ENCODE assay signal across 8 mouse cellular contexts in the genomic region with DNA sequence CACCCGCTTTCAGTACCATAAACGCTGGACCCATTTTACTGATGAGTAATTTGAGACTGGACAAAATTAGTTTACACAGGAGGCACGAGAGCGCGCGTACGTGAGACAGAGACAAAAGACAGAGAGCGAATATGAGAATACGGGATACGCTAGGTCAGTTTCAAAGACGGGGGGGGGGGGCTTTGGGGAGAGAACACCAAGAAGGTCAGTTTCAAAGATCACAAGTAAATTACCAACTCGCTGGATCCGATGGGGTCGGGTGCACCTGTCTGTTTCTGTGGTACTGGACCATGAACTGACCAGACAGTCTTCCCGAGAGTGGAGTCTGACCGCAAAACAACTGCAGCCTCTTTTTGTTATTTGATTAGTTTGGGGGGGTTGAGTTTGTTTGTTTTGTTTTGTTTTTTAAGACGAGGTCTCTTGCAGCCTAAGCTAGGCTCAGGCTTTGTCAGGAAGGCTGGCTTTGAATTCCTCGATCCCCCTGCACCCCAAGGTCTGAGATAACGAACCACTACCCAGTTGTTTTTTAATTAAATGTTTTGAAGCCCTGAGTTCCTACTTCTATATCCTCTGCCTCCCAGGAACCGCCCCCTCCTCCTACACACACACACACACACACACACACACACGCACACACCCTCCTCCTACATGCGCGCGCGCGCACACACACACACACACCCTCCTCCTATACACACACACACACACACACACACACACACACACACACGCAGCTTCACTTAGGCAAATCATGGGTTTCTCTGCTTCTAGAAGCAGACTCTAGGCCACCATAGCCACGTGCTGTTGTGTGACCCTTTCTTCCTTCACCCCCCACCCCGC. TPM values are rescaled to one million over a fixed set of nuclear protein-coding genes. Genes with fewer than 3 reads are reported as not detected.
DNase-seq lines count a peak whose midpoint lies in the region; ATAC-seq and TF ChIP-seq lines count a peak whose summit lies in the region.

No protein-coding gene starts in this region.

- peak overlapping the region; percentile 86 for H3K9ac ChIP-seq in forebrain, embryonic 16.5 days (replicated peaks; ENCODE audit: low read depth, low read length)
- H3K9ac ChIP-seq in liver, adult 2 months (ENCODE audit: low read depth, low read length), result peak overlapping the region; percentile 92
- peak overlapping the region; percentile 97 for H3K9ac ChIP-seq in midbrain, embryonic 16.5 days (ENCODE audit: low read depth, low read length)
- peak overlapping the region; percentile 96 for H3K9ac ChIP-seq in stomach, embryonic 16.5 days (ENCODE audit: low read length)

- intact Hi-C loops in left cerebral cortex, adult 2 months (cut with DNase I), result loop anchor here (1.0 kb wide), 3 partner anchors 60 to 91 kb away; no protein-coding TSS in a partner anchor

- ATAC-seq in forebrain, embryonic 16.5 days, result peak; percentile 35
- ATAC-seq in inflammation-experienced regulatory T-cells, adult 6 months, result peak; percentile 10
- ATAC-seq in midbrain, embryonic 16.5 days, result peak; percentile 51
- ATAC-seq in stomach, embryonic 16.5 days (ENCODE audit: insufficient read depth, low FRiP score), result peak; percentile 65

- peak overlapping the region; percentile 68 for H3K4me3 ChIP-seq in left cerebral cortex, adult 2 months
- H3K4me3 ChIP-seq in forebrain, embryonic 16.5 days (replicated peaks; ENCODE audit: low read length), result peak overlapping the region; percentile 51
- peak overlapping the region; percentile 30 for H3K4me3 ChIP-seq in liver, adult 2 months (ENCODE audit: insufficient read depth, low read depth, low read length)
- H3K4me3 ChIP-seq in midbrain, embryonic 16.5 days (ENCODE audit: low read depth, low read length), result peak overlapping the region; percentile 48
- peak overlapping the region; percentile 58 for H3K4me3 ChIP-seq in stomach, embryonic 16.5 days (replicated peaks; ENCODE audit: low read length)

- peak overlapping the region; percentile 98 for H3K27ac ChIP-seq in left cerebral cortex, adult 2 months
- H3K27ac ChIP-seq in forebrain, embryonic 16.5 days (ENCODE audit: low read length), result peak overlapping the region; percentile 98
- H3K27ac ChIP-seq in liver, adult 2 months (replicated peaks; ENCODE audit: insufficient read depth, low read depth, low read length), result peak overlapping the region; percentile 96
- peak overlapping the region; percentile 97 for H3K27ac ChIP-seq in midbrain, embryonic 16.5 days (ENCODE audit: low read length)
- H3K27ac ChIP-seq in stomach, embryonic 16.5 days (ENCODE audit: low read length), result peak overlapping the region; percentile 100

- H3K36me3 ChIP-seq in forebrain, embryonic 16.5 days (ENCODE audit: control insufficient read depth, insufficient read depth), result no peaks in the 10 kb centered on the region
- H3K36me3 ChIP-seq in liver, adult 2 months (ENCODE audit: control insufficient read depth, insufficient read depth, low read length), result no peaks in the 10 kb centered on the region
- H3K36me3 ChIP-seq in midbrain, embryonic 16.5 days (ENCODE audit: control insufficient read depth, insufficient read depth, low read length), result no peaks in the 10 kb centered on the region
- no peaks in the 10 kb centered on the region for H3K36me3 ChIP-seq in stomach, embryonic 16.5 days (ENCODE audit: control insufficient read depth, insufficient read depth, low read length)

- peak in 1 of 2 experiments; percentile 44 for DNase-seq in left cerebral cortex, adult 2 months (ENCODE audit: extremely low spot score in 1 of 2, low spot score in 2 of 2)
- no peak for DNase-seq in left cerebral cortex, adult 11 months (ENCODE audit: low spot score)
- DNase-seq in cerebellum, adult 18-20 months, result peak; percentile 49 to 57
- no peak for DNase-seq in liver, adult 2 months (ENCODE audit: extremely low read depth, low read depth, low spot score)

- no peaks in the 10 kb centered on the region for H3K79me2 ChIP-seq in liver, adult 2 months (ENCODE audit: control insufficient read depth, insufficient read depth, low read length)

- peaks cover 38% of the 10 kb centered on the region for H3K4me1 ChIP-seq in forebrain, embryonic 16.5 days (replicated peaks; ENCODE audit: control insufficient read depth, insufficient read depth, low read length)
- peaks cover 8% of the 10 kb centered on the region; the same call in 1 of the 2 replicates for H3K4me1 ChIP-seq in liver, adult 2 months (ENCODE audit: control insufficient read depth, insufficient read depth, low read length)
- peaks cover 33% of the 10 kb centered on the region for H3K4me1 ChIP-seq in midbrain, embryonic 16.5 days (ENCODE audit: control insufficient read depth, insufficient read depth, low read length)
- H3K4me1 ChIP-seq in stomach, embryonic 16.5 days (ENCODE audit: control insufficient read depth, insufficient read depth, low read length), result peaks cover 53% of the 10 kb centered on the region

- no peaks in the 10 kb centered on the region for H3K27me3 ChIP-seq in forebrain, embryonic 16.5 days (replicated peaks; ENCODE audit: control insufficient read depth, insufficient read depth, low read length)
- no peaks in the 10 kb centered on the region for H3K27me3 ChIP-seq in liver, adult 2 months (ENCODE audit: control insufficient read depth, insufficient read depth, low read length)
- no peaks in the 10 kb centered on the region for H3K27me3 ChIP-seq in midbrain, embryonic 16.5 days (ENCODE audit: control insufficient read depth, insufficient read depth, low read depth, low read length)
- no peaks in the 10 kb centered on the region for H3K27me3 ChIP-seq in stomach, embryonic 16.5 days (ENCODE audit: control insufficient read depth, insufficient read depth, low read length)

- H3K9me3 ChIP-seq in forebrain, embryonic 16.5 days (ENCODE audit: control insufficient read depth, low read length), result no peaks in the 10 kb centered on the region
- H3K9me3 ChIP-seq in midbrain, embryonic 16.5 days (replicated peaks; ENCODE audit: control insufficient read depth, low read length, poor library complexity, severe bottlenecking), result no peaks in the 10 kb centered on the region
- H3K9me3 ChIP-seq in stomach, embryonic 16.5 days (replicated peaks; ENCODE audit: control insufficient read depth, low read length), result no peaks in the 10 kb centered on the region

- TF ChIP-seq CTCF in left cerebral cortex, adult 2 months (IDR thresholded peaks at IDR 0.05), result no peak
- TF ChIP-seq CTCF in liver, adult 2 months (IDR thresholded peaks at IDR 0.05; ENCODE audit: low read depth, low read length), result no peak

- WGBS in forebrain, embryonic 16.5 days, result under 1% methylated on average over 28 of the region's 29 CpGs
- under 1% methylated on average over 24 of the region's 29 CpGs for WGBS in liver, adult 2 months
- under 1% methylated on average over 29 of the region's 29 CpGs for WGBS in midbrain, embryonic 16.5 days
- WGBS in stomach, embryonic 16.5 days, result under 1% methylated on average over 29 of the region's 29 CpGs

- peak overlapping the region; percentile 70 for H3K4me2 ChIP-seq in forebrain, embryonic 16.5 days (ENCODE audit: low read length)
- peak overlapping the region; percentile 94 for H3K4me2 ChIP-seq in midbrain, embryonic 16.5 days (ENCODE audit: low read length)
- H3K4me2 ChIP-seq in stomach, embryonic 16.5 days (ENCODE audit: low read depth, low read length), result peak overlapping the region; percentile 93

- no peak for TF ChIP-seq POLR2A in liver, adult 2 months (IDR thresholded peaks at IDR 0.05; ENCODE audit: extremely low read depth, insufficient read depth, low read length)

RNA-seq across cellular contexts. Expression of a gene that starts 15.0 kb away (rescaled TPM):
- not detected for total RNA-seq in left cerebral cortex, adult 2 months (2021)
- not detected in 2 replicates for polyA plus RNA-seq in forebrain, embryonic 16.5 days (2015; fragmentation: Nextera tagmentation; extraction: Ambion mirVana)
- polyA plus RNA-seq in inflammation-experienced regulatory T-cells, adult 6 months (2017; shearing (Covaris generic)), result not detected
- not detected in 2 replicates for total RNA-seq in liver, adult 2 months (2014; rRNA removed)
- not detected in 2 replicates for polyA plus RNA-seq in liver, adult 2 months (2012; rRNA removed)
- polyA plus RNA-seq in midbrain, embryonic 16.5 days (2015; fragmentation: Nextera tagmentation; extraction: Ambion mirVana), result not detected in 2 replicates
- not detected in 2 replicates for polyA plus RNA-seq in stomach, embryonic 16.5 days (2015; fragmentation: Nextera tagmentation; extraction: Ambion mirVana)

RNA-seq across cellular contexts. Expression of a gene that starts 15.1 kb away (rescaled TPM):
- total RNA-seq in left cerebral cortex, adult 2 months (2021), result not detected
- not detected in 2 replicates for polyA plus RNA-seq in forebrain, embryonic 16.5 days (2015; fragmentation: Nextera tagmentation; extraction: Ambion mirVana)
- polyA plus RNA-seq in inflammation-experienced regulatory T-cells, adult 6 months (2017; shearing (Covaris generic)), result 1 to 10 TPM in 2 of 3 experiments, under 1 TPM in 1; 0.77 to 2.1 (median 1.5) TPM
- not detected in 2 replicates for total RNA-seq in liver, adult 2 months (2014; rRNA removed)
- polyA plus RNA-seq in liver, adult 2 months (2012; rRNA removed), result not detected in 2 replicates
- 0.11 TPM in 1 of 2 replicates, not detected in the other for polyA plus RNA-seq in midbrain, embryonic 16.5 days (2015; fragmentation: Nextera tagmentation; extraction: Ambion mirVana)
- polyA plus RNA-seq in stomach, embryonic 16.5 days (2015; fragmentation: Nextera tagmentation; extraction: Ambion mirVana), result not detected in 2 replicates

Comparison
In these comparisons a context has a peak if more than half of its experiments do, and no peak if none do; other contexts are left out.
1. DNase-seq: peak in cerebellum, adult 18-20 months (2 of 2); none in left cerebral cortex, adult 11 months (single experiment) and liver, adult 2 months (single experiment).
2. ATAC-seq: peak in every context shown above with its lines; median percentile 65 in stomach, embryonic 16.5 days; 51 in midbrain, embryonic 16.5 days; 35 in forebrain, embryonic 16.5 days; 10 in inflammation-experienced regulatory T-cells, adult 6 months.
3. Peak in every context shown above with its lines, with median percentiles within 50 percentile points of each other: H3K27ac ChIP-seq, H3K4me3 ChIP-seq, H3K4me2 ChIP-seq and H3K9ac ChIP-seq.